Mouse (Mus musculus): ENCODE data around the gene Dus4l.

Gene Dus4l

GRCm38 (mm10) chr12:31592011-31592410 lies 62.6 kb downstream of the Dus4l start:
- DNase-seq (ENCODE audit: low read depth, low spot score), result no peak
